Mouse (Mus musculus) mouse embryonic stem cell (cell line): ENCODE measurements at regions not wholly inside any gene's neighbourhood (a gene's known extent, or its start where the extent isn't known, plus 50 kb on each side); places are given as distances from the start of the nearest gene placed in this dataset.

Experiments used
- in situ Hi-C, 2 experiments: fragments of 300-500 bp; cut with MboI; formaldehyde crosslinking; loops; 1 replicate in 1 of 2; 3 replicates in 1 of 2; pipeline ENCODE4 v1.14.3; 2019 to 2020; ENCODE audit warnings: low sequenced_read_pairs in 2 of 2, low pct_unique_long_range_greater_than_20kb in 1 of 2, mixed read lengths in 1 of 2; ENCODE audit not compliant: unreplicated experiment in 1 of 2

GRCm38 (mm10) chr9:46386333-46386732 is 66.5 kb upstream of the 4931429L15Rik start:
- in situ Hi-C loops: no loop called here

- in situ Hi-C loops: no loop called here
Observed at GRCm38 (mm10) chr9:46381342-46381741, 61.6 kb upstream of the 4931429L15Rik start.

- in situ Hi-C loops: no loop called here
Observed at GRCm38 (mm10) chr9:46379453-46379852, 59.7 kb upstream of the 4931429L15Rik start.

- in situ Hi-C loops: no loop called here
Observed at GRCm38 (mm10) chr9:46378339-46378738, 58.6 kb upstream of the 4931429L15Rik start.
